ENCODE assay signal across 8 mouse cellular contexts in the genomic region with DNA sequence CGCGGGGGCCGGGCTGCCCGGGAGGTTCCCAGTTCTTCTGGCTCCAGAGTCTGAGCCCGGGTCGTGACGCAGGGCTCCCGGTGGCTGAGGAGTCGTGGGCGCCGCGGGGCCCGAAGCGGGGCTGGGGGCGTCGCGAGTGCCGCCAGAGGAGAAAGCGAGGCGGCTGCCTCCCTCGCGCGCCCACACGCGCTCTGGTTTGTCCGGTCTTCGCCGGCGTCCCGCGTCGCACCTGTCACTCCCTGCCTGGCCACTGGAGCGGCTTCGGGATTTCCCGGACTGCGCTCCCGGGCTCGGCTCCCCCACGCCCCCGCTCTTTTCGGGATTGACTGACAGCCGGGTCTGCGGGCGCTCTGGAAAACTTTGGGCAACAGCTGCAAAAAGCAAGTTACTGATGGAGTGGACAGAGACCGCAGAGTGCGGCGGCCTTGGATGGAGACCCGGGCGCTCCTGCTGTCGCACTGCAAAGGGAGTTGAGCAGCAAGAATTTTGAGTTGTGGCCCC. TPM values are rescaled to one million over a fixed set of nuclear protein-coding genes. Genes with fewer than 3 reads are reported as not detected.
A peak's percentile ranks its signal among the peaks of the same experiment; 100 is the strongest.
DNase-seq lines count a peak whose midpoint lies in the region; ATAC-seq and TF ChIP-seq lines count a peak whose summit lies in the region.

No protein-coding gene starts in this region.

- in situ Hi-C loops in CH12.LX (cut with MboI; ENCODE audit: low pct_ligation_motif_present, low pct_unique_long_range_greater_than_20kb, low sequenced_read_pairs): loop anchor here (10.0 kb wide), 1 partner anchor 67 kb away; a partner anchor contains a TSS

- 0% methylated on average over 32 of the region's 50 CpGs for WGBS in heart, postnatal 0 days
- under 1% methylated on average over 45 of the region's 50 CpGs for WGBS in lung, embryonic 14.5 days

- no peak for TF ChIP-seq RAD21 in CH12.LX (IDR thresholded peaks at IDR 0.05; ENCODE audit: low read depth, low read length)

- no peaks in the 10 kb centered on the region for H3K27me3 ChIP-seq in CH12.LX (replicated peaks)
- H3K27me3 ChIP-seq in heart, postnatal 0 days (ENCODE audit: control insufficient read depth, insufficient read depth, low read length): no peaks in the 10 kb centered on the region
- no peaks in the 10 kb centered on the region for H3K27me3 ChIP-seq in lung, embryonic 14.5 days (ENCODE audit: insufficient read depth, low read length)

- no peak for TF ChIP-seq EP300 in CH12.LX (IDR thresholded peaks at IDR 0.05; ENCODE audit: low read length)
- no peak for TF ChIP-seq EP300 in heart, postnatal 0 days (IDR thresholded peaks at IDR 0.05; ENCODE audit: low read depth)

- H3K9ac ChIP-seq in CH12.LX (ENCODE audit: insufficient read depth, low read depth): peak overlapping the region; percentile 92
- H3K9ac ChIP-seq in heart, postnatal 0 days (replicated peaks; ENCODE audit: low read depth, low read length): peak overlapping the region; percentile 81
- peak overlapping the region; percentile 79 for H3K9ac ChIP-seq in lung, embryonic 14.5 days

- H3K9me3 ChIP-seq in CH12.LX (replicated peaks; ENCODE audit: low read length): no peaks in the 10 kb centered on the region
- H3K9me3 ChIP-seq in heart, postnatal 0 days (replicated peaks; ENCODE audit: control insufficient read depth, low read length): no peaks in the 10 kb centered on the region
- no peaks in the 10 kb centered on the region for H3K9me3 ChIP-seq in lung, embryonic 14.5 days (ENCODE audit: low read depth, low read length)

- no peak for TF ChIP-seq POLR2A in CH12.LX (IDR thresholded peaks at IDR 0.05; ENCODE audit: low read depth, low read length)

- dilution Hi-C loops in CH12.LX (cut with MboI; ENCODE audit: extremely low pct_ligation_motif_present, extremely low pct_unique_long_range_greater_than_20kb, low sequenced_read_pairs): no loop called here

- TF ChIP-seq CTCF in CH12.LX (conservative IDR thresholded peaks at IDR 0.05 in 1 of 2, IDR thresholded peaks at IDR 0.05 in 1 of 2; ENCODE audit: low read depth in 2 of 2, low read length in 2 of 2): no peak
- no peak for TF ChIP-seq CTCF in heart, postnatal 0 days (IDR thresholded peaks at IDR 0.05; ENCODE audit: low read depth)
- no peak for TF ChIP-seq CTCF in lung, embryonic 14.5 days (IDR thresholded peaks at IDR 0.05; ENCODE audit: low read depth)

- peak overlapping the region; percentile 80 to 92 (median 92) for H3K4me3 ChIP-seq in CH12.LX (replicated peaks in 1 of 3; ENCODE audit: low read depth in 2 of 3, low read length in 2 of 3, poor library complexity in 1 of 3)
- peak overlapping the region; percentile 87 for H3K4me3 ChIP-seq in heart, postnatal 0 days (ENCODE audit: low read depth, low read length)
- H3K4me3 ChIP-seq in lung, embryonic 14.5 days (ENCODE audit: low read depth, low read length): peak overlapping the region; percentile 86

- peaks cover 52% of the 10 kb centered on the region for H3K79me2 ChIP-seq in CH12.LX (replicated peaks; ENCODE audit: control insufficient read depth, extremely low read depth, insufficient read depth, poor library complexity, severe bottlenecking)

- peak overlapping the region; percentile 87; the same call in 1 of the 2 replicates for H3K4me2 ChIP-seq in CH12.LX (ENCODE audit: insufficient read depth, low read depth, poor library complexity, severe bottlenecking)
- peak overlapping the region; percentile 93 for H3K4me2 ChIP-seq in heart, postnatal 0 days (ENCODE audit: low read depth, low read length)
- H3K4me2 ChIP-seq in lung, embryonic 14.5 days: peak overlapping the region; percentile 75

- ATAC-seq in erythroblast, adult 5-6 weeks (replicated peaks; ENCODE audit: low FRiP score, poor library complexity, severe bottlenecking): 0 out of 2 replicates have a peak, but pooled peaks have one; percentile 19
- peak; percentile 52 for ATAC-seq in heart, postnatal 0 days (ENCODE audit: insufficient read depth, low read depth)
- ATAC-seq in lung, embryonic 14.5 days (ENCODE audit: insufficient read depth): peak; percentile 19
- ATAC-seq in monocyte, adult 5-6 weeks (replicated peaks; ENCODE audit: insufficient number of reproducible peaks, low FRiP score, low TSS enrichment, poor library complexity, severe bottlenecking): no peak

- H3K36me3 ChIP-seq in CH12.LX (replicated peaks in 1 of 2; ENCODE audit: control insufficient read depth in 1 of 2, insufficient read depth in 1 of 2, low read length in 1 of 2): peaks cover 0 to 25% of the 10 kb centered on the region in 2 experiments
- H3K36me3 ChIP-seq in heart, postnatal 0 days (replicated peaks; ENCODE audit: control insufficient read depth, insufficient read depth, low read length): no peaks in the 10 kb centered on the region
- 0 out of 2 replicates have a peak, but pooled peaks cover 3% of the 10 kb centered on the region for H3K36me3 ChIP-seq in lung, embryonic 14.5 days (ENCODE audit: insufficient read depth)

- H3K4me1 ChIP-seq in CH12.LX (ENCODE audit: control insufficient read depth in 1 of 2, insufficient read depth in 2 of 2): peaks cover 7 to 60% of the 10 kb centered on the region in 2 experiments
- H3K4me1 ChIP-seq in heart, postnatal 0 days (ENCODE audit: control insufficient read depth, insufficient read depth): peaks cover 34% of the 10 kb centered on the region
- H3K4me1 ChIP-seq in lung, embryonic 14.5 days (ENCODE audit: insufficient read depth): peaks cover 18% of the 10 kb centered on the region

- peak overlapping the region; percentile 78 for H3K27ac ChIP-seq in CH12.LX (ENCODE audit: insufficient read depth, low read depth)
- peak overlapping the region; percentile 89 for H3K27ac ChIP-seq in heart, postnatal 0 days (ENCODE audit: low read depth)
- peak overlapping the region; percentile 92 for H3K27ac ChIP-seq in lung, embryonic 14.5 days (ENCODE audit: low read depth)

- no peak for DNase-seq in CH12.LX (ENCODE audit: extremely low read depth)
- DNase-seq in adrenal gland, postnatal 4 days (ENCODE audit: low spot score in 2 of 2): peak; percentile 15 to 16
- DNase-seq in heart, postnatal 0 days (ENCODE audit: low spot score): peak; percentile 69
- DNase-seq in kidney, postnatal 4 days: peak; percentile 74 to 86
- DNase-seq in lung, embryonic 14.5 days: peak; percentile 72
- peak; percentile 82 for DNase-seq in retina, postnatal 1 day

TF ChIP-seq in CH12.LX, 34 proteins besides CTCF, POLR2A, EP300 and RAD21:
- TF ChIP-seq NRF1 (IDR thresholded peaks at IDR 0.05; ENCODE audit: low read depth, low read length): no peak
- TF ChIP-seq MXI1 (IDR thresholded peaks at IDR 0.05; ENCODE audit: low read depth, low read length): peak; percentile 67; the same call in 1 of the 2 replicates
- no peak for TF ChIP-seq MAX (IDR thresholded peaks at IDR 0.05; ENCODE audit: low read length)
- TF ChIP-seq PAX5 (IDR thresholded peaks at IDR 0.05; ENCODE audit: low read length): no peak
- TF ChIP-seq KAT2A (IDR thresholded peaks at IDR 0.05; ENCODE audit: insufficient replicate concordance, low read length): no peak
- TF ChIP-seq GABPA (IDR thresholded peaks at IDR 0.05; ENCODE audit: insufficient replicate concordance, low read depth, low read length): no peak
- TF ChIP-seq ZC3H11A (IDR thresholded peaks at IDR 0.05; ENCODE audit: low read depth, low read length): no peak
- no peak for TF ChIP-seq MEF2A (IDR thresholded peaks at IDR 0.05; ENCODE audit: borderline replicate concordance, low read depth, low read length)
- TF ChIP-seq USF2 (conservative IDR thresholded peaks at IDR 0.05; ENCODE audit: low read depth, low read length): no peak
- 0 out of 2 replicates have a peak, but pooled peaks have one; percentile 20 for TF ChIP-seq BHLHE40 (IDR thresholded peaks at IDR 0.05; ENCODE audit: low read depth, low read length)
- peak; percentile 8 for TF ChIP-seq CHD1 (IDR thresholded peaks at IDR 0.05; ENCODE audit: low read depth, low read length)
- no peak for TF ChIP-seq E2F4 (IDR thresholded peaks at IDR 0.05; ENCODE audit: insufficient replicate concordance, low read depth, low read length)
- TF ChIP-seq UBTF (IDR thresholded peaks at IDR 0.05; ENCODE audit: low read depth, low read length): peak; percentile 68; the same call in 1 of the 2 replicates
- no peak for TF ChIP-seq RCOR1 (conservative IDR thresholded peaks at IDR 0.05; ENCODE audit: low read depth, low read length)

RNA-seq across cellular contexts. Expression of a gene that starts 0.7 kb away (rescaled TPM):
- 130 and 159 TPM in 2 replicates for total RNA-seq in CH12.LX (2012; rRNA removed)
- total RNA-seq in CH12.LX (2014; rRNA removed): 77.6 and 94.3 TPM in 2 replicates
- 214 and 253 TPM in 2 replicates for polyA plus RNA-seq in CH12.LX (2012; ENCODE audit: insufficient read length, low read depth)
- 10 to 100 TPM; 54.6 to 71.7 TPM for total RNA-seq in adrenal gland, postnatal 4 days (2021)
- 9.0 and 12.5 TPM in 2 replicates for total RNA-seq in erythroblast, adult 5-6 weeks (2015; ENCODE audit: low replicate concordance)
- 11.2 and 15.5 TPM in 2 replicates for total RNA-seq in erythroblast, adult 5-6 weeks (2017; ENCODE audit: low replicate concordance)
- 86.3 and 90.3 TPM in 2 replicates for total RNA-seq in heart, postnatal 0 days (2014; rRNA removed; ENCODE audit: low replicate concordance)
- 58.0 and 68.3 TPM in 2 replicates for polyA plus RNA-seq in heart, postnatal 0 days (2015; fragmentation: Nextera tagmentation; extraction: Ambion mirVana)
- 107 and 114 TPM in 2 replicates for polyA plus RNA-seq in lung, embryonic 14.5 days (2014; fragmentation: Nextera tagmentation; extraction: Ambion mirVana)
- total RNA-seq in monocyte, adult 5-6 weeks (2017): 43.2 to 64.7 TPM (median 49.7 TPM) in 3 replicates

RNA-seq across cellular contexts. Expression of a gene that starts 19.9 kb away (rescaled TPM):
- total RNA-seq in CH12.LX (2012; rRNA removed) (37.1 and 48.8 TPM in 2 replicates), CH12.LX (2014; rRNA removed) (35.1 and 35.7 TPM in 2 replicates)
- 42.9 and 43.6 TPM in 2 replicates for polyA plus RNA-seq in CH12.LX (2012; ENCODE audit: insufficient read length, low read depth)
- total RNA-seq in adrenal gland, postnatal 4 days (2021): 10 to 100 TPM; 11.1 to 11.3 TPM
- total RNA-seq in erythroblast, adult 5-6 weeks (2015; ENCODE audit: low replicate concordance): 0.63 TPM in 1 of 2 replicates, not detected in the other
- total RNA-seq in erythroblast, adult 5-6 weeks (2017; ENCODE audit: low replicate concordance): 4.1 and 5.0 TPM in 2 replicates
- 4.9 and 6.9 TPM in 2 replicates for total RNA-seq in heart, postnatal 0 days (2014; rRNA removed; ENCODE audit: low replicate concordance)
- polyA plus RNA-seq in heart, postnatal 0 days (2015; fragmentation: Nextera tagmentation; extraction: Ambion mirVana): 5.9 and 6.5 TPM in 2 replicates
- 20.5 and 22.1 TPM in 2 replicates for polyA plus RNA-seq in lung, embryonic 14.5 days (2014; fragmentation: Nextera tagmentation; extraction: Ambion mirVana)
- 28.6 to 54.3 TPM (median 43.2 TPM) in 3 replicates for total RNA-seq in monocyte, adult 5-6 weeks (2017)
